Mouse (Mus musculus) midbrain, embryonic 12.5 days (tissue): ENCODE measurements around the gene Bin2. TPM values are rescaled to one million over a fixed set of nuclear protein-coding genes. Genes with fewer than 3 reads are reported as not detected.
"Not testable (repeated sequence)": the region's sequence is repeated elsewhere in the genome, so short reads cannot be mapped to it uniquely, and the experiment has no call there.

Source experiments
- ATAC-seq: fragments of 200-750 bp; cut with Nextera tagmentation; 2 replicates; pipeline ENCODE4 v1.8.0; 2017; ENCODE audit warnings: low read depth, moderate TSS enrichment, moderate library complexity; ENCODE audit not compliant: low FRiP score
- H3K27ac ChIP-seq: fragments of 300-500 bp; sonication (generic); replicated peaks from 2 replicates; pipeline ENCODE4 v1.5.1; 2016; ENCODE audit warnings: mild to moderate bottlenecking
- H3K27me3 ChIP-seq: fragments of 300-500 bp; sonication (generic); 2 replicates; pipeline ENCODE4 v1.6.1; 2016; ENCODE audit warnings: mild to moderate bottlenecking
- H3K36me3 ChIP-seq: fragments of 300-500 bp; sonication (generic); 2 replicates; pipeline ENCODE4 v1.6.1; 2016
- H3K4me1 ChIP-seq: fragments of 300-500 bp; sonication (generic); 2 replicates; pipeline ENCODE4 v1.6.1; 2016
- H3K4me2 ChIP-seq: fragments of 300-500 bp; sonication (generic); replicated peaks from 2 replicates; pipeline ENCODE4 v1.6.1; 2016; ENCODE audit warnings: mild to moderate bottlenecking, moderate library complexity
- H3K4me3 ChIP-seq: fragments of 300-500 bp; sonication (generic); 2 replicates; pipeline ENCODE4 v1.5.1; 2016; ENCODE audit warnings: mild to moderate bottlenecking
- H3K9ac ChIP-seq: fragments of 300-500 bp; sonication (generic); replicated peaks from 2 replicates; pipeline ENCODE4 v1.6.1; 2016; ENCODE audit warnings: mild to moderate bottlenecking, moderate library complexity
- H3K9me3 ChIP-seq: fragments of 300-500 bp; sonication (generic); 2 replicates; pipeline ENCODE4 v1.6.1; 2016; ENCODE audit warnings: mild to moderate bottlenecking
- WGBS: fragments of 180-500 bp; shearing (Covaris S2); methylation state at CpG from one replicate; pipeline ENCODE4 v1.1.7; 2016; 5-methylcytosine and 5-hydroxymethylcytosine counted together
- polyA plus RNA-seq: library from polyadenylated mRNA; unstranded; fragments of >200 nt; fragmentation: Nextera tagmentation; extraction: Ambion mirVana; gene quantifications from 2 replicates; pipeline ENCODE4 v1.2.1, GENCODE M21; 2016

The Bin2 gene
- polyA plus RNA-seq, 1 experiment from 2014 or later = 3.4 TPM

- H3K4me3 ChIP-seq = no peak overlapping the region
- no peak overlapping the region for H3K9ac ChIP-seq
- H3K27me3 ChIP-seq = peaks cover 21% of the 10 kb centered on the region
- H3K27ac ChIP-seq = no peak overlapping the region
- H3K4me1 ChIP-seq = peaks cover 10% of the 10 kb centered on the region; the same call in 1 of the 2 replicates
- 61% methylated on average over 6 of the region's 7 CpGs for WGBS
- H3K36me3 ChIP-seq = no peaks in the 10 kb centered on the region
- ATAC-seq = no peak
- no peak overlapping the region for H3K4me2 ChIP-seq
- no peaks in the 10 kb centered on the region for H3K9me3 ChIP-seq
Measured at GRCm38 (mm10) chr15:100628797-100629196, 40.6 kb downstream of the Bin2 start.

- no peak overlapping the region for H3K4me2 ChIP-seq
- WGBS = 2% methylated on average over 10 of the region's 11 CpGs
Measured at GRCm38 (mm10) chr15:100627774-100628370, 41.5 kb downstream of the Bin2 start.

GRCm38 (mm10) chr15:100627287-100627686 lies 42.1 kb downstream of the Bin2 start:
- WGBS = 16% methylated on average over 10 of the region's 10 CpGs
- Histone ChIP-seq H3K36me3 (no peaks in the 10 kb centered on the region), H3K9me3 (no peaks in the 10 kb centered on the region), H3K27me3 (peaks cover 6% of the 10 kb centered on the region; the same call in 1 of the 2 replicates), H3K4me1 (peaks cover 10% of the 10 kb centered on the region; the same call in 1 of the 2 replicates), H3K4me3 (no peak overlapping the region), H3K4me2 (no peak overlapping the region), H3K27ac (no peak overlapping the region), H3K9ac (no peak overlapping the region)
- no peak for ATAC-seq

More at GRCm38 (mm10) chr15:100627774-100628370, 41.5 kb downstream of the Bin2 start:
- Histone ChIP-seq H3K27me3 (peaks cover 12% of the 10 kb centered on the region), H3K4me3 (no peak overlapping the region), H3K27ac (no peak overlapping the region), H3K9ac (no peak overlapping the region), H3K4me1 (peaks cover 10% of the 10 kb centered on the region; the same call in 1 of the 2 replicates), H3K36me3 (no peaks in the 10 kb centered on the region), H3K9me3 (no peaks in the 10 kb centered on the region)
- ATAC-seq = no peak

GRCm38 (mm10) chr15:100624435-100624834 lies 44.9 kb downstream of the Bin2 start:
- no peaks in the 10 kb centered on the region for H3K27me3 ChIP-seq
- peaks cover 20% of the 10 kb centered on the region for H3K36me3 ChIP-seq
- H3K9ac ChIP-seq = no peak overlapping the region
- WGBS = 90% methylated on average over 3 of the region's 3 CpGs
- no peak for ATAC-seq
- H3K9me3 ChIP-seq = no peaks in the 10 kb centered on the region
- H3K4me1 ChIP-seq = peaks cover 10% of the 10 kb centered on the region; the same call in 1 of the 2 replicates
- H3K27ac ChIP-seq = no peak overlapping the region
- no peak overlapping the region for H3K4me2 ChIP-seq
- H3K4me3 ChIP-seq = no peak overlapping the region

GRCm38 (mm10) chr15:100623754-100624153 lies 45.6 kb downstream of the Bin2 start:
- Histone ChIP-seq H3K27me3 (no peaks in the 10 kb centered on the region), H3K4me2 (no peak overlapping the region), H3K9ac (no peak overlapping the region), H3K36me3 (peaks cover 27% of the 10 kb centered on the region), H3K9me3 (no peaks in the 10 kb centered on the region), H3K4me3 (no peak overlapping the region), H3K4me1 (peaks cover 10% of the 10 kb centered on the region; the same call in 1 of the 2 replicates), H3K27ac (no peak overlapping the region)
- WGBS = 88% methylated on average over 9 of the region's 9 CpGs
- no peak for ATAC-seq

- ATAC-seq = no peak
- Histone ChIP-seq H3K4me3 (no peak overlapping the region), H3K36me3 (peaks cover 41% of the 10 kb centered on the region), H3K9me3 (no peaks in the 10 kb centered on the region), H3K27me3 (no peaks in the 10 kb centered on the region), H3K4me2 (no peak overlapping the region), H3K9ac (no peak overlapping the region), H3K27ac (no peak overlapping the region), H3K4me1 (no peaks in the 10 kb centered on the region)
- 90% methylated on average over 7 of the region's 7 CpGs for WGBS
Measured at GRCm38 (mm10) chr15:100622164-100622563, 47.2 kb downstream of the Bin2 start.

GRCm38 (mm10) chr15:100621671-100622070 lies 47.7 kb downstream of the Bin2 start:
- H3K4me1 ChIP-seq, H3K9me3 ChIP-seq, ATAC-seq, H3K4me2 ChIP-seq, H3K4me3 ChIP-seq, H3K27ac ChIP-seq, H3K9ac ChIP-seq, H3K27me3 ChIP-seq: not testable (repeated sequence)
- peaks cover 41% of the 10 kb centered on the region for H3K36me3 ChIP-seq
- 73% methylated on average over 9 of the region's 9 CpGs for WGBS

GRCm38 (mm10) chr15:100619200-100619599 lies 50.2 kb downstream of the Bin2 start:
- Histone ChIP-seq H3K36me3 (peaks cover 41% of the 10 kb centered on the region), H3K4me1 (peaks cover 15% of the 10 kb centered on the region), H3K27me3 (no peaks in the 10 kb centered on the region), H3K4me3 (no peak overlapping the region), H3K9ac (no peak overlapping the region), H3K4me2 (no peak overlapping the region), H3K27ac (no peak overlapping the region), H3K9me3 (no peaks in the 10 kb centered on the region)
- ATAC-seq = no peak
- 93% methylated on average over 7 of the region's 7 CpGs for WGBS

- no peaks in the 10 kb centered on the region for H3K9me3 ChIP-seq
- H3K4me1 ChIP-seq = peaks cover 22% of the 10 kb centered on the region
- H3K9ac ChIP-seq = peak overlapping the region; percentile 87
- H3K4me3 ChIP-seq = peak overlapping the region; percentile 95
- no peaks in the 10 kb centered on the region for H3K27me3 ChIP-seq
- peak overlapping the region; percentile 82 for H3K4me2 ChIP-seq
- H3K27ac ChIP-seq = peak overlapping the region; percentile 97
- peak; percentile 14; the same call in 1 of the 2 replicates for ATAC-seq
- peaks cover 36% of the 10 kb centered on the region for H3K36me3 ChIP-seq
- under 1% methylated on average over 19 of the region's 19 CpGs for WGBS
Measured at GRCm38 (mm10) chr15:100616221-100616620, 53.1 kb downstream of the Bin2 start.

GRCm38 (mm10) chr15:100615825-100616220 lies 53.5 kb downstream of the Bin2 start:
- H3K9me3 ChIP-seq = no peaks in the 10 kb centered on the region
- peaks cover 22% of the 10 kb centered on the region for H3K4me1 ChIP-seq
- H3K4me2 ChIP-seq = peak overlapping the region; percentile 82
- peaks cover 33% of the 10 kb centered on the region for H3K36me3 ChIP-seq
- ATAC-seq = peak; percentile 85
- no peaks in the 10 kb centered on the region for H3K27me3 ChIP-seq
- peak overlapping the region; percentile 95 for H3K4me3 ChIP-seq
- H3K27ac ChIP-seq = peak overlapping the region; percentile 97
- under 1% methylated on average over 42 of the region's 43 CpGs for WGBS
- H3K9ac ChIP-seq = peak overlapping the region; percentile 87

GRCm38 (mm10) chr15:100614996-100615824 lies 54.1 kb downstream of the Bin2 start, which contains the start of gene Dazap2:
TSS of gene Dazap2 (plus strand) at chr15:100615349.
- Histone ChIP-seq H3K4me2 (peak within 1 kb of the TSS; percentile 82), H3K9ac (peak within 1 kb of the TSS; percentile 87), H3K27ac (peak within 1 kb of the TSS; percentile 97), H3K4me1 (peaks cover 22% of the 10 kb centered on the region), H3K9me3 (no peaks in the 10 kb centered on the region), H3K36me3 (peaks cover 26% of the 10 kb centered on the region), H3K27me3 (peaks cover 3% of the 10 kb centered on the region; the same call in 1 of the 2 replicates), H3K4me3 (peak within 1 kb of the TSS; percentile 95)
- WGBS = under 1% methylated on average over 69 of the region's 99 CpGs
- peak; percentile 86 for ATAC-seq
